Mouse (Mus musculus) heart, embryonic 10.5 days (tissue): ENCODE measurements around the gene Gpx3. TPM values are rescaled to one million over a fixed set of nuclear protein-coding genes. Genes with fewer than 3 reads are reported as not detected.
A peak's percentile ranks its signal among the peaks of the same experiment; 100 is the strongest.

Source experiments
- DNase-seq: peaks from one replicate; pipeline ENCODE4 v3.0.0-alpha.2; 2017; ENCODE audit warnings: low spot score
- H3K27ac ChIP-seq: fragments of 300-500 bp; sonication (generic); 2 replicates; pipeline ENCODE4 v1.5.1; 2016; ENCODE audit warnings: mild to moderate bottlenecking
- H3K27me3 ChIP-seq: fragments of 300-500 bp; sonication (generic); 2 replicates; pipeline ENCODE4 v1.6.1; 2016; ENCODE audit warnings: mild to moderate bottlenecking; ENCODE audit not compliant: poor library complexity, insufficient read depth, severe bottlenecking
- H3K36me3 ChIP-seq: fragments of 300-500 bp; sonication (generic); 2 replicates; pipeline ENCODE4 v1.6.1; 2016; ENCODE audit warnings: mild to moderate bottlenecking, moderate library complexity
- H3K4me1 ChIP-seq: fragments of 300-500 bp; sonication (generic); 2 replicates; pipeline ENCODE4 v1.6.1; 2016; ENCODE audit warnings: mild to moderate bottlenecking
- H3K4me3 ChIP-seq: fragments of 300-500 bp; sonication (generic); 2 replicates; pipeline ENCODE4 v1.5.1; 2016; ENCODE audit warnings: mild to moderate bottlenecking, moderate library complexity
- H3K9me3 ChIP-seq: fragments of 300-500 bp; sonication (generic); 2 replicates; pipeline ENCODE4 v1.6.1; 2016; ENCODE audit warnings: mild to moderate bottlenecking, moderate library complexity
- WGBS: fragments of 180-500 bp; shearing (Covaris S2); methylation state at CpG from one replicate; pipeline ENCODE4 v1.1.7; 2016; 5-methylcytosine and 5-hydroxymethylcytosine counted together
- polyA plus RNA-seq: library from polyadenylated mRNA; unstranded; fragments of >200 nt; fragmentation: Nextera tagmentation; extraction: Ambion mirVana; gene quantifications from 2 replicates; pipeline ENCODE4 v1.2.1, GENCODE M21; 2016

Gpx3 gene
- polyA plus RNA-seq, 1 experiment from 2014 or later, result 1,153 TPM

DNA sequence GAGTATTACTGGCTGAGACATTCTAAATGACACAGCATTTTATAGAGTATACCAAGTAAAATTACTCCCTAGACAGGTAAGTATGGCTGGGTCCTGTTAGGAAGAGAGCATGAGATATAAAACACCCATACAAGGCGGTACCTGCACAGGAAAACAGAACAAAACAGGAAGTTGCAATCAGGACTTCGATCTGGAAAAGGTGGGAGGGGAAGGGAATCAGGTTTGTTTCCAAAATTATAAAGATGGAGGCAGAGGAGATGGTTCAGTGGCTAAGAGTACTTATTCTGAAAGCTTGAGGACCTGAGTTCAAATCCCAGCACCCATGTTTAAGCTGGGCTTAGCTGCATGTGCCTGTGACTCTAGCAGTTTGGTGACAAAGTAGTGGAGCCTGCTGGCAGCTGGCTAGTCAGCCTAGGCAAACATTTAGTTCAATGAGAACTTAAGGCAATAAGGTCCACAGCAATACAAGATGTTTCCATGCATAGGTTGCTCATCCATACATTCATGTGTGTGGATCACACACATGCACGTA is 34.3 kb upstream of the Gpx3 start:
- Histone ChIP-seq H3K27ac (0 out of 2 replicates have a peak overlapping the region, but pooled peaks have one; percentile 98), H3K36me3 (peaks cover 45% of the 10 kb centered on the region), H3K9me3 (no peaks in the 10 kb centered on the region), H3K27me3 (no peaks in the 10 kb centered on the region), H3K4me1 (peaks cover 20% of the 10 kb centered on the region), H3K4me3 (peak overlapping the region; percentile 92)
- DNase-seq, result no peak
- WGBS, result 84% methylated on average over 3 of the region's 3 CpGs

GRCm38 (mm10) chr11:54868445-54868844 is 33.8 kb upstream of the Gpx3 start:
- Histone ChIP-seq H3K9me3 (no peaks in the 10 kb centered on the region), H3K27me3 (no peaks in the 10 kb centered on the region), H3K27ac (no peak overlapping the region), H3K36me3 (peaks cover 49% of the 10 kb centered on the region), H3K4me1 (peaks cover 20% of the 10 kb centered on the region), H3K4me3 (0 out of 2 replicates have a peak overlapping the region, but pooled peaks have one; percentile 92)
- DNase-seq, result no peak
- WGBS, result 81% methylated on average over 2 of the region's 2 CpGs

DNA sequence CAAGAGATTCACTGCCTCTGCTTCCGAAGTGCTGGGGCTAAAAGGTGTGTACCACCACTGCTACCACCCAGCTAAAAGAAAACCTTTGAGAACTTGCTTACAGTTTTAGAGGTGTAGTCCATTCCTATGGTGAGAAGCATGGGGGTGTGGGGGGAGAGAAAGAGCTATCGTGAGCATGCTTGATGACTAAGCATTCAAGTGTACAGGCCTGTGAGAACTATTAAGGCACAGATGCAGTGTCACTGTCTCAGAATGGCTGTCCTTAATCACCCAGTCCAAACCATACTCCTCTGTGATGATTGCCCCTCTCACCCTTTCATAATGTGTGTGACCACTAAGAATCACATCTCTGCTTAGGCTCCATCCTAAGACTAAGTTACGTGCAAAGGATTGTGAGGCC is 32.9 kb upstream of the Gpx3 start:
- no peaks in the 10 kb centered on the region for H3K27me3 ChIP-seq
- no peak overlapping the region for H3K4me3 ChIP-seq
- H3K9me3 ChIP-seq, result no peaks in the 10 kb centered on the region
- 86% methylated on average over 3 of the region's 3 CpGs for WGBS
- no peak for DNase-seq
- peaks cover 57% of the 10 kb centered on the region for H3K36me3 ChIP-seq
- peaks cover 20% of the 10 kb centered on the region for H3K4me1 ChIP-seq
- H3K27ac ChIP-seq, result peak overlapping the region; percentile 22; the same call in 1 of the 2 replicates

DNA sequence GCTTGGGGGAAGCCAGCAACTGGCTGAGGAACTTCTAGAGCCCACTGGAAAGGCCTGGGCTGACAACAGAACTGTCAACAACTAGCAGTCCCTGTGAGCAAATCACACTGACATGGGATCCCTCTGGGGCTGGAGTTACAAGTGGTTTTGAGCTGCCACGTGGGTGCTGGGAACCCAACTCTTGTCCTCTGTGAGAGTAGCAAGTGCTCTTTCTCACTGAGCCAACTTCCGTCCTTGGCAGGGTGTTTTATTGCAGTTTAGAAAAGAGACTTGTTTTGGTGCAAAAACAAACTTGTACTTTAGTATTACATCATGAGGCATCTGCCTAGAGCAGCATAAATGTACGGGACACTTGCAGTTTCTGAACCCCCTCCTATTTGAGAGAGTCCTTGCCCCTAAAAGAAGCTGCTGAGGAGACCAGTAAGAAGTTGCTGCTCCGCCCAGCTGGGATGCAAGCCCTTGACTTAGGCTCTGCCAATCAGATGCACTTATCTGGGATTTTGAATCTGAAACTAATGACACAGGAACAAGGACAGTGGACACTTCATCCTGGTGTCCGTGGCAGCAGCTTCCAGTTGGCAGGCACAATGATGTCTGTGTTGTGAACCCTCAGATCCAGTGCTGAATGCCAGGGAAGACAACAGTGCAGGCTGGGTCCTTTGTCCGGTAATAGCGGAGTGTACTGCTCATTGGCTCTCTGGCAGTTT is 30.3 kb upstream of the Gpx3 start:
- H3K27me3 ChIP-seq, result no peaks in the 10 kb centered on the region
- H3K4me3 ChIP-seq, result no peak overlapping the region
- no peak for DNase-seq
- WGBS, result 79% methylated on average over 7 of the region's 7 CpGs
- no peaks in the 10 kb centered on the region for H3K9me3 ChIP-seq
- H3K36me3 ChIP-seq, result peaks cover 60% of the 10 kb centered on the region
- H3K4me1 ChIP-seq, result peaks cover 13% of the 10 kb centered on the region
- no peak overlapping the region for H3K27ac ChIP-seq

- WGBS, result 87% methylated on average over 5 of the region's 5 CpGs
- peaks cover 34% of the 10 kb centered on the region for H3K36me3 ChIP-seq
- no peak overlapping the region for H3K4me3 ChIP-seq
- no peaks in the 10 kb centered on the region for H3K9me3 ChIP-seq
- no peak for DNase-seq
- H3K4me1 ChIP-seq, result peaks cover 16% of the 10 kb centered on the region
- H3K27ac ChIP-seq, result no peak overlapping the region
- H3K27me3 ChIP-seq, result no peaks in the 10 kb centered on the region
These were observed 26.2 kb upstream of the Gpx3 start for GRCm38 (mm10) chr11:54876031-54876430.

DNA sequence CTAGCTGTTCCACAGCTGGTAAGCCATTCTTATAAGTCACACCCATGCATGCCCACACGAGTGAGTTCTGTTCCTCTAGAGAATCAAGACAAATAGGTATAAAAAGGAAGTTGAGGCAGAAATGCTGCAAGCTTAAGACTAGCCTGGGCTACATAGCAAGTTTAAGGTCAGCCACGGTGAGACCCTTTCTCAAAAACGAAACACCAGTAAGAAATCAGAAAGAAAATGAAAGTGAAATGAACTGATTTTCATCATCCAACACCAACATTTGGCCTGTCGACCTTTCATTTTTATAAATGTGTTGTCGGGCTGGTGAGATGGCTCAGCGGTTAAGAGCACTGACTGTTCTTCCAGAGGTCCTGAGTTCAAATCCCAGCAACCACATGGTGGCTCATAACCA is 23.4 kb upstream of the Gpx3 start:
- H3K9me3 ChIP-seq, result no peaks in the 10 kb centered on the region
- H3K4me1 ChIP-seq, result peaks cover 40% of the 10 kb centered on the region
- H3K27ac ChIP-seq, result no peak overlapping the region
- 73% methylated on average over 6 of the region's 6 CpGs for WGBS
- H3K36me3 ChIP-seq, result peaks cover 7% of the 10 kb centered on the region
- no peak overlapping the region for H3K4me3 ChIP-seq
- DNase-seq, result no peak
- no peaks in the 10 kb centered on the region for H3K27me3 ChIP-seq

GRCm38 (mm10) chr11:54879434-54879833 is 22.8 kb upstream of the Gpx3 start:
- DNase-seq, result peak; percentile 79
- 25% methylated on average over 4 of the region's 4 CpGs for WGBS
- peaks cover 2% of the 10 kb centered on the region for H3K36me3 ChIP-seq
- no peak overlapping the region for H3K4me3 ChIP-seq
- no peaks in the 10 kb centered on the region for H3K9me3 ChIP-seq
- no peaks in the 10 kb centered on the region for H3K27me3 ChIP-seq
- peaks cover 41% of the 10 kb centered on the region for H3K4me1 ChIP-seq
- peak overlapping the region; percentile 87 for H3K27ac ChIP-seq

GRCm38 (mm10) chr11:54879922-54880321 is 22.3 kb upstream of the Gpx3 start:
- H3K27me3 ChIP-seq, result no peaks in the 10 kb centered on the region
- no peak overlapping the region for H3K4me3 ChIP-seq
- 11% methylated on average over 10 of the region's 10 CpGs for WGBS
- peak; percentile 86 for DNase-seq
- H3K9me3 ChIP-seq, result no peaks in the 10 kb centered on the region
- H3K36me3 ChIP-seq, result no peaks in the 10 kb centered on the region
- peaks cover 46% of the 10 kb centered on the region for H3K4me1 ChIP-seq
- H3K27ac ChIP-seq, result peak overlapping the region; percentile 87

- Histone ChIP-seq H3K9me3 (no peaks in the 10 kb centered on the region), H3K36me3 (no peaks in the 10 kb centered on the region), H3K27me3 (no peaks in the 10 kb centered on the region), H3K27ac (peak overlapping the region; percentile 87), H3K4me3 (no peak overlapping the region), H3K4me1 (peaks cover 53% of the 10 kb centered on the region)
- 0% methylated on average over 2 of the region's 2 CpGs for WGBS
- DNase-seq, result no peak
These were observed 21.2 kb upstream of the Gpx3 start for GRCm38 (mm10) chr11:54881051-54881474.

DNA sequence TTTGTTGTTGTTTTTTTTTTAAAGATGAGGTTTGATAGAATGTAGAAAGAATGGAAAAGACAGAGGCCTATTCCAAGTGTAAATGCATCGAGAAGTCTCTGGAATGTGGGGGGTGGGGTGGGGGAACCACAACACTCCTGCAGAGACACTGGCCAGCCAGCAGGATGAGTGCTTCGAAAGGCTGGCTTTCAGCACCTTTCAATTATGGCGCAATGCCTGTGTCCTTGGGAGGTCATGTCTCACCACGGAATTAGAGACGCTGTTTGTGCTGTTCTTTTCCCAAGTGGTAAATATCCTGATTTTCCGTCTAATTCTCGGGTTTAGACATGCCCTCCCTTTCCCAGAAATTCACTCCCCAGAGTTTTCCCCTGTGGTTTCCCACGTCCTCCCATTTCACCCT is 19.6 kb upstream of the Gpx3 start:
- Histone ChIP-seq H3K27me3 (no peaks in the 10 kb centered on the region), H3K4me3 (no peak overlapping the region), H3K36me3 (no peaks in the 10 kb centered on the region), H3K9me3 (no peaks in the 10 kb centered on the region), H3K27ac (peak overlapping the region; percentile 89), H3K4me1 (peaks cover 53% of the 10 kb centered on the region)
- 16% methylated on average over 8 of the region's 8 CpGs for WGBS
- peak; percentile 89 for DNase-seq

- H3K27me3 ChIP-seq, result no peaks in the 10 kb centered on the region
- no peak for DNase-seq
- H3K27ac ChIP-seq, result peak overlapping the region; percentile 77
- WGBS, result 73% methylated on average over 5 of the region's 5 CpGs
- H3K4me3 ChIP-seq, result no peak overlapping the region
- no peaks in the 10 kb centered on the region for H3K36me3 ChIP-seq
- H3K4me1 ChIP-seq, result peaks cover 53% of the 10 kb centered on the region
- H3K9me3 ChIP-seq, result no peaks in the 10 kb centered on the region
These were observed 17.9 kb upstream of the Gpx3 start for GRCm38 (mm10) chr11:54884197-54884828.

GRCm38 (mm10) chr11:54884937-54885336 is 17.3 kb upstream of the Gpx3 start:
- no peak for DNase-seq
- H3K27ac ChIP-seq, result peak overlapping the region; percentile 77
- WGBS, result 22% methylated on average over 5 of the region's 5 CpGs
- no peaks in the 10 kb centered on the region for H3K36me3 ChIP-seq
- H3K9me3 ChIP-seq, result no peaks in the 10 kb centered on the region
- no peak overlapping the region for H3K4me3 ChIP-seq
- H3K27me3 ChIP-seq, result no peaks in the 10 kb centered on the region
- H3K4me1 ChIP-seq, result peaks cover 47% of the 10 kb centered on the region

GRCm38 (mm10) chr11:54885406-54885805 is 16.8 kb upstream of the Gpx3 start:
- whole genome bisulfite sequencing, result 84% methylated on average over 2 of the region's 2 CpGs
- Histone ChIP-seq H3K4me1 (peaks cover 42% of the 10 kb centered on the region), H3K36me3 (no peaks in the 10 kb centered on the region), H3K4me3 (no peak overlapping the region), H3K27ac (peak overlapping the region; percentile 77), H3K9me3 (no peaks in the 10 kb centered on the region), H3K27me3 (no peaks in the 10 kb centered on the region)
- DNase-seq, result no peak
